Mouse (Mus musculus) right cerebral cortex, postnatal 25 days (tissue): Measurements from ENCODE around the gene Cd4.

ENCODE experiments used
- DNase-seq: peaks from one replicate; pipeline ENCODE4 v3.0.0; 2022

The Cd4 gene

GRCm38 (mm10) chr6:124887986-124888385, at the start of gene Cd4:
Gene Cd4 (minus strand): TSS chr6:124888221.
- no peak for DNase-seq

DNA sequence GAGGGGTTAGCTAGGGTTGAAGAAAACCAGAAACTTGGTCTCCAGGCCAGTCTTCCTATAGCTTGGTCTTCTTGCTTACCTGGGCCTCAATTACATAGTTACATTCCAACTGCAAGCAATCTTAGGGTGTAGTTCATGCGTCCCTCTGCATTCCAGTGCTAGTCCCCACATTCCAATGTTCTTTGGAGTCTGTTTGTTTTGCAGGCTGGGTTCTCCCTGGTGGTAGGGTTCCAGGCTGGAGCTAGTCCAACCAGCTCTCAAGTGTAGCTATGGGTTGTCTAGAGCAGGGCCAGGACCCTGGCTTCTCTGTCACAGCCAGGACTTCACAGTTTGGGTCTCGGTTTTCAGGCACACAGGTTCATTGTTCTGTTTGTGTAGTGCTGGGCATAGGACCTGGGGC, 49.5 kb upstream of the Cd4 start:
- no peak for DNase-seq

- DNase-seq, result no peak
These were observed 48.7 kb upstream of the Cd4 start for GRCm38 (mm10) chr6:124936681-124937080.

- no peak for DNase-seq
These were observed 46.6 kb upstream of the Cd4 start for GRCm38 (mm10) chr6:124934670-124935069.

GRCm38 (mm10) chr6:124933127-124933526, 45.1 kb upstream of the Cd4 start:
- DNase-seq, result no peak

- no peak for DNase-seq
These were observed 44.3 kb upstream of the Cd4 start for GRCm38 (mm10) chr6:124932314-124932695.

DNA sequence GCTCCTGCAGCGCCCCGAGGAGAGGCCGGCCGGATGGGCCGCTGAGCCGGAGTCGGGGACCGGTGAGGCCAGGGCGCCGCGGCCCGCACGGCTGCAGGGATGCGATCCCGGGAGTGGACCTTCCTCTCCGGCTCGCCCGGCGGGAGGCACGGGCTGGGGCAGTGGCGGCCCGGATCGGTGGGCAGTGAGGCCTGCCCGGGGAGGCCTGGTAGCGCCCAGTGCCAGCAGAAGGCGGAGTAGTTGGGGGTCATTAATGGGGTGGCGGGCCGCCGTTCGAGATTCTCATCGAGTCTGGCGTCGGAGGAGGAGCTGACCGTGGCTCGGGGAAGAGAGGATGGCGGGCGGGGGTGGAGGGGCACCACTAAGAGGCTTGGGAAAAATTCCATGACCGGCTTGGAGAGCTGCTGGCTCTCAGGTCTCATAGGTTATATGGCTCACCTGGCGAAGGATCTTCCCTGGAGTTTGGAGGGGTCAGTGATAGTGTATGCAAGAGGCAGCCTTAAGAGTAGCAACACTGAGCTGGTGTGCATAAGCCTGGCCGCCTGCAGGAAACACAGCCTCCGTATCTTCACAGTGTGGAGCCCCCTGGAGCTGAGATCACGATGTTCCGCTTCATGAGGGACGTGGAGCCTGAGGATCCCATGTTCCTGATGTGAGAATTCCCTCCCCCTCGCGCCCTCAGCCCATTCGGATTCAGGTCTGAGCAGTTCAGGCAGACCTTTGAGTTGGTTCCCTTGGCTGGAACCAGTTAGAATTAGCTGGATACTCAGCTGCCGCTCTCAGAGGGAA, 43.7 kb upstream of the Cd4 start:
- DNase-seq, result peak; percentile 58

DNA sequence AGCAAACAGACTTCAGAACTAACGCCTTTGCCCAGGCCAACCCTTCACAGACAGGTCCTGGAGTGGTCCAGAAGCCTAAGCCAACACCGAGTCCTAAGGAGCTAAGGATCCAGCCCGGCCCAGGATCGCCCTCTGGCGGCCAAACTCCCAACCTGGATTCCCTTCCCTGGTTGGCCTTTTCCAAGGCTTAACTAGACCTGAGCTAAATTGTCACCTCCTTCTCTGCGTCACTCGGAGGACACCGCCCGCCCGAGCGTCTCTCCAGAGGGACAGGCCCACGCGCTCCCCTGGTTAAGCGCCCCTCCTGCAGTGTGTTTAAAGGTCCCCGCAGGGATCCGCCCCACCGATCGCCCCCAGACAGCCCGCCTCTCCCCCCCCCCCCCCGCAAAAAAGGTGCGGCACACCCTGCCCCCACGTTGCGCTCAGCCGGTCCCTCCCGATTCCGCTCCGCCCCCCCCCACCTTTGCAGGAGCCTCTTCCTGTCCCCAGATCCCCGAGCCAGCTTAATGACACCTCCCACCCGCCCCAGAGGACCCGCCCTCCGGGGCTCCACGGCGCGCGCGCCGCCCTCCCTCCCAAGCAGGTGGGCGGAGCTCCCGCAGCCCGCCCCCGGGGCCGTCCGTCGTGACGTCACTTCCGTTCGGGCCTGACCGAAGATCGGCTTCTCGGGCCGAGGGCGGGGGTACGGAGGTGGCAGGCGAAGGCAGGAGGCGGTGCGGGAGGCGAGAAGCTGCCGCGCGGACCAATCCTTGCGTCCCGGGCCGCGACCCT, 42.9 kb upstream of the Cd4 start, which contains the start of gene Mlf2:
Mlf2 (plus strand) TSS at position 633 of the 771 bp plus-strand sequence.
- peak; percentile 99 for DNase-seq

GRCm38 (mm10) chr6:124930231-124930630, 42.2 kb upstream of the Cd4 start:
- DNase-seq, result no peak

GRCm38 (mm10) chr6:124925941-124926340, 37.9 kb upstream of the Cd4 start:
- DNase-seq, result no peak

GRCm38 (mm10) chr6:124925173-124925793, 37.3 kb upstream of the Cd4 start:
- DNase-seq, result no peak

DNA sequence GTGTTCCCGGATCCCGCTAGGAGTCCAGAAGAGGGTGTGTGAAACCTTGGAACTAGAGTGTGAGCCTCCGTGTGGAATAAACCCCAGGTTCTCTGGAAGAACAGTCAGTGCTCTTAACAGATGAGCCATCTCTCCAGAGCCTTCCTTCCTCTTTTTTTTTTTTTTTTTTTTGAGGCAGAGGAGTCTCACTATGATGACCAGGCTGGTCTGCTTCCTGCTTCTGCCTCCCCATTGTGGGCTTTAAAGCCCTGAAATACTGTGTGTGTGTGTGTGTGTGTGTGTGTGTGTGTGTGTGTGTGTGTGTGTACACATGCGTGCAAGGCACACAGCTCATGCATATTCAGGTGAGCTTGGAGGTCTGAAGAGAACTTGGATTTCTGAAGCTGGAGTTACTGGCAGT, 33.5 kb upstream of the Cd4 start:
- DNase-seq, result no peak

- no peak for DNase-seq
These were observed 32.5 kb upstream of the Cd4 start for GRCm38 (mm10) chr6:124920318-124921085.

- peak; percentile 88 for DNase-seq
These were observed 31.8 kb upstream of the Cd4 start, which contains the start of gene Ptms for GRCm38 (mm10) chr6:124919695-124920317. Gene Ptms (minus strand): TSS chr6:124920103.

GRCm38 (mm10) chr6:124918890-124919627, 31.0 kb upstream of the Cd4 start:
- DNase-seq, result no peak

GRCm38 (mm10) chr6:124918331-124918690, 30.3 kb upstream of the Cd4 start:
- no peak for DNase-seq

DNA sequence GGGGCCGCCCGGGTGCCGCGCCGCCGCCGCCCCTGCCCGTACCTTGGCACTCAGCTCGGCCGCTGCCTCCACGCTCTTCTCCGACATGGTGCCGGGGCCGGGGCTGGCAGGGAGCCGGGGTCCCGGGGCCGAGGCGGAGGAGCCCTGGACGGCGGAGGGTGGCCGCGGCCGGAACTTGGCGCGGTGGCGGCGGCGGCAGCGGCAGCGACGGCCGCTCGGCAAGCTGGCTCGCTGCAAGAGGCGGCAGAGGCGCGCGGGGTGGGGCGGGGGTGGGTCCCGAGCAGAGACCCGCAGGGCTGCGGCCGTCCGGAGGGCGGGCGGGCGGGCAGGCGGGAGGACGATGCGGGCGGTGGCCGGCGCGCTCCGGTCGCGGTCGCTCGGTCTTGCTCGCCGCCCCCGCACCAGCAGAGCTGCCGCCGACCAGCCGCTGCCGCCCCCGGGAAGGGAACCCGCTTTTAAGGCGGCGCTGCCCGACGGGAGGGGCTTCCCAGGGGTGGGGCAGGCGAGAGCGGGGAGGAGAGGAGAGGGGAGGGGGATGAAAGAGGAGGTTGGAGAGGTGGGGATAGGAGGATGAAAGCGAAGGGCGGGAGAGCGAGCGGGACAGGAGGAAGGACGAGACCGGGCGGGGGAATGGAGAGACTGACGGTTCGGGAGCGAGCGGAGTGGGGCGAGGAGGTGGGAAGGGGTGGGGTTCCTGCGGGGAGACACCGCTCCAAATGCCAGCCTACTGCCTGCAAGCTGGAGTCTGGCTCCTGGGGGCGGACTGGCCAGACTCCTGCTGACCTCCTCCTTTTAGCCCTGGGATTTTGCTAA, 29.7 kb upstream of the Cd4 start:
- peak; percentile 95 for DNase-seq

DNA sequence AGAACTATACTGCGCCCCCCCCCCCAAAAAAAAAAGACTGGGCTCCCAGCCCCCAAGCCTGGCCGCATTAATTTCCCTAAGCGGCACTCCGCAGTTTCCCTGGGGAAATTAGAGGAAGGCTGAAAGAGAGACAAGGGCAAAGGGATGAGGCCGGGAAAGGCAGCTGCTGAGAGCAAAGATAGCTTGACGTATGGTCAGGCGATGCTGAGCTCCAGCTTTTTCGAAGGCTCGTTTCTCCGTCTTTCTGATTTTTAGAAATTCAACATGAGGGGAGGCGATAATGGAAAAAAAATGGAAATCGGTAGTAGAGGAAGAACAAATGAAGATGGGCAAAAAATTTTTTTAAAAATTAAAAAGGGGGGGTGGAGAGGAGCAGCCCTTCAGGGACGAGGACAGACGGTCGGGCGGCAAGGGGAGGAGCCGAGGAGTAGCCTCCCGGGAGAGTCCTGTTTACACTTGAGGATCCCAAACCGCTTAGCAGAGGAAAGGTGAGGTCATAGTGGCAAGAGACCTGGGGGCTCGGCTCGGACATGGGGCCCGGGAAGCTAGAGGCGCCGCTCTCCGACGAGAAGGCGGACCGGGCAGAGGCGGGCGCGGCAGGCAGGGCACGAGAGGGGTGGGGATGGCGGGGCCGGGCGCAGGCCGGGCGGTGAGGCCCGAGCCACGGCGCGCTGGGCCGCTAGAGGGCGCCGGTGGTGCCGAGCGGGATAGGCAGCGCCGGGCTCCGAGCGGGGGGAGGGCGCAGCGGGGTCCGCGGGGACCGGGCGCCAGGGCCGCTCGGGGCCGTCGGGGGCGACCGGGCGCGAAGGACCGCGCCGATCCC, 28.9 kb upstream of the Cd4 start:
- DNase-seq, result peak; percentile 91

DNA sequence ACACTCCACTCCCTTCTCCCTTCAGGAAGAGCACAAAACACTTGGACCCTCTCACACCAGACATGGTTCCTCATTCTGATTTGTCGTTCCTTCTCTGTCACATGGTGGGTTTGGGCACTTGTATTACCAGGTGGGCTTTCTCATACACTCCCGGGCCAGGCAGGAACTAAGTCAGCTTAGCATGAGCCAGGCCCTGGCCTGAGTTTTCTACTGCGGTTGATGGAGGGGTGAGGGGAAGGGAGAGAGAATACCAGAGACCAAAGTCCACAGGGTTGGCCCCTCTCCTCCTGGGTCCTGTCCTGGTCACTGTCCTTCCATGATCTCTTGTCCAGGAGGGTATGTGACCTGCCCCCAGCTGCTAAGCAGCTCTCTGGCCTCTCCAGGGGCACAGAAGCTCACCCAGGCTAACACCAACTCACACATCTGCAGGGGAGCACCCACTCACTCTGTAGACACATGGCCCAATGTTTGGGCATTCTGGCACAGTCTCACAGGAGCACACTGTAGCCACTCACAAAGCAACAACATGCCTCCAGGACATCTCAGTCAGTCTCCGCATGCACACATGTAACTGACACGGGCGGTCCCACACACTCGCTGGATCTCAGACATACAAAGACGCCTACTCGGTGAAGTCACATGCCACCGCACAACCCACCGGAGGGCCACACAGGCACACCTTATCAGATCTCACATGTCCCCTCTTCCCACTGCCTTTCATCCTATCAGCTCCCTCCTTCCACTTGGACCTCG, 28.1 kb upstream of the Cd4 start:
- peak; percentile 72 for DNase-seq
